Mouse (Mus musculus) left cerebral cortex, postnatal 10 days (tissue): ENCODE data around the gene Neurl4. TPM values are rescaled to one million over a fixed set of nuclear protein-coding genes. Genes with fewer than 3 reads are reported as not detected.
"Not testable (repeated sequence)": the region's sequence is repeated elsewhere in the genome, so short reads cannot be mapped to it uniquely, and the experiment has no call there.

ENCODE experiments used
- DNase-seq, 2 experiments: peaks; one replicate each; pipeline ENCODE4 v3.0.0; 2021 to 2022; ENCODE audit warnings: low spot score in 2 of 2, mixed read lengths in 1 of 2; ENCODE audit errors: extremely low spot score in 1 of 2
- intact Hi-C: fragments of 180-260 bp; cut with DNase I; formaldehyde crosslinking; loops from one replicate; pipeline ENCODE4 v1.15.1; 2025
- total RNA-seq, 2 experiments: library from RNA; stranded (reverse); gene quantifications; 2 replicates each; pipeline ENCODE4 v1.2.3; 2021

Neurl4 gene
- total RNA-seq, 2 experiments from 2014 or later, result 126 to 129 TPM

DNA sequence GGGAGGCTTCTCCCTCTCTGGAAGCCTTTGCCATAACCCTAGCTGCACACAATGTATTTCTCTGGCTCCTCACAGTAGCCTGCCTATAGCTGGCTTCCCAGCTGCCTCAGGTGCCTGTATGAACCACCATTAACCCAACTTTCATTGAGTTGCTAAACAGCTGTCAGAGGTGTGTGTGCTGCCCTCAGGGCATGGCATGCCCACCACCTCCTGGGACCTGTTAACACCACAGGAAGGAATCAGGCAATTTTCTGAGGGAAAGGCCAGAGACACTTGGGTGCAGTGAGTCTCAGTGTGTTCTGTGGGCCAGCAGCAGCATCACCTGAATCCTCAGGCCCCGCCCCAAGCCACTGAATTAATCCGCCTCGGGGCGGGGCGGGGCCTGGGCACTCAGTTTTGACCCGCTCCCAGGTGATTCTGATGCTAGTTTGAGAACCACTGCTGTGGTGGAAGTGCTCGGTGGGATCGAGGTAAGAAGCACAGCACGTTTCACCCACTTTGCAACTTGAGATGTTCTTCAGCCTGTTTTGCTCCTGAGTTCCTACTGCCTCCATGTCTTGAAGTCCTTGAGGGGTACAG is 37.6 kb downstream of the Neurl4 start:
- intact Hi-C loops, result loop anchor here (10.0 kb wide), 1 partner anchor 276 kb away; the partner anchor contains the start of gene Slc16a11
- DNase-seq, result no peak

- no peak for DNase-seq
- intact Hi-C loops, result loop anchor here (10.0 kb wide), 1 partner anchor 276 kb away; the partner anchor contains the start of gene Slc16a11
These were observed 38.3 kb downstream of the Neurl4 start for GRCm38 (mm10) chr11:69939181-69939580.

- DNase-seq, result no peak
- intact Hi-C loops, result loop anchor here (10.0 kb wide), 1 partner anchor 275 kb away; the partner anchor contains the start of gene Slc16a11
These were observed 38.9 kb downstream of the Neurl4 start for GRCm38 (mm10) chr11:69939731-69940130.

DNA sequence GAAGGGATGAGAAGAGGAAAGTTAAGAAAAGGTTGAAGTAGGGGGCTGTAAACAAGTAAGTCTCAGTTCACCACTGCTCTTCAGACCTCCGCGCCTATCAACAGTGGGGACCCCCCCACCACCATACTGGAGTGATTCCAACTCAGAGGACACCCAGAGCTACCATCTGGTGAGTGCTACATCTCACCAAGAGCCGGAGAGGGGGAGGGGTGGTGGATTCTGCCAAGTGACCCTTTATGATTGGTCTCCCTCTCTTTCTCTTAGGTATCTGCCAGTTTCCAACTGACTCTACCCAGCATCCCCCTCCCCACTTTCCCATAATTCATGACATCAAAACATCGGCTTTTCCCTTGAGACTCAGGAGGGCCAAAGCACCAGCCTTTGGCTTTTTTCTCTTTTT is 40.1 kb downstream of the Neurl4 start:
- intact Hi-C loops, result no loop called here
- DNase-seq, result no peak

- intact Hi-C loops, result no loop called here
- DNase-seq, result no peak
These were observed 44.3 kb downstream of the Neurl4 start for GRCm38 (mm10) chr11:69945216-69945615.

- DNase-seq, result no peak
- intact Hi-C loops, result no loop called here
These were observed 45.4 kb downstream of the Neurl4 start for GRCm38 (mm10) chr11:69945997-69946891.

GRCm38 (mm10) chr11:69947337-69948065 is 46.6 kb downstream of the Neurl4 start:
- DNase-seq, result peak in 1 of 2 experiments; percentile 47
- intact Hi-C loops, result loop anchor here (2.0 kb wide), 1 partner anchor 13 kb away; the partner anchor contains the start of gene Ybx2

DNA sequence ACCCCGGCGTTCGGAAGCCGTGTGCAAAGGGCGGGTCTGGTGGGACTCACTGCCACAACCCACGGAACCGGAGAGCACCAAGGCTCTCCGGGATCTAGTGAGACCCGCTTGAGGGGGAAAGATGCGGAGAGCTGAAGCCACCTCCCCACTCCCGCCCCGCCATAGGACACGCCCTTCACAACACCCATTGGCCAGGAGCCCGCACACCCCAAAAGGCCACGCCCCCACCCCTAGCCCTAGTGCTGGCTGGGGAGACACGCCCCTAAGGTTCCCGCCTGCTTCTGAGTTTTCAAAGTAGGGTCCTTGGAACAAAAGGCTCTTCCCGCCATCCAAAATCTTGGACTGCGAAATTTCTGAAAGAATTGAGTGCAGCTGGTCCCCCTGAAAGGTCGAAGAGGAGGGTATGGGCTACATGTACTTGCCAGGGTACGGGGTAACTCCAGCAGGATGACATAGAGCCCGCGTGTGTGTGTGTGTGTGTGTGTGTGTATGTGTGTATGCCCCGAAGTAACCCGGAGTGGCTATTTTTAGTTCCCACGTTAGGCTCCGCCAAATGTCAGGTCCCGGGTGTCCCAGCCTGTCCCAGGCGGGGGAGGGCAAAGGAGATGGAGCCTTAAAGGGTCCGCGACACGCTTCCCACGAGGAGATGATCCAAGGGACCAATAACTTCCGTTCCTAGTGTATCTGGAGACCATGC is 47.3 kb downstream of the Neurl4 start, which contains the start of gene Slc2a4:
TSS of gene Slc2a4 (minus strand) at position 123 of the 697 bp plus-strand sequence.
- intact Hi-C loops, result loop anchor here (2.0 kb wide), 1 partner anchor 13 kb away; the partner anchor contains the start of gene Ybx2
- peak; percentile 61 to 91 for DNase-seq

GRCm38 (mm10) chr11:69948763-69949150 is 47.9 kb downstream of the Neurl4 start:
- intact Hi-C loops, result loop anchor here (2.0 kb wide), 1 partner anchor 14 kb away; the partner anchor contains the start of gene Ybx2
- peak; percentile 66 to 85 for DNase-seq

DNA sequence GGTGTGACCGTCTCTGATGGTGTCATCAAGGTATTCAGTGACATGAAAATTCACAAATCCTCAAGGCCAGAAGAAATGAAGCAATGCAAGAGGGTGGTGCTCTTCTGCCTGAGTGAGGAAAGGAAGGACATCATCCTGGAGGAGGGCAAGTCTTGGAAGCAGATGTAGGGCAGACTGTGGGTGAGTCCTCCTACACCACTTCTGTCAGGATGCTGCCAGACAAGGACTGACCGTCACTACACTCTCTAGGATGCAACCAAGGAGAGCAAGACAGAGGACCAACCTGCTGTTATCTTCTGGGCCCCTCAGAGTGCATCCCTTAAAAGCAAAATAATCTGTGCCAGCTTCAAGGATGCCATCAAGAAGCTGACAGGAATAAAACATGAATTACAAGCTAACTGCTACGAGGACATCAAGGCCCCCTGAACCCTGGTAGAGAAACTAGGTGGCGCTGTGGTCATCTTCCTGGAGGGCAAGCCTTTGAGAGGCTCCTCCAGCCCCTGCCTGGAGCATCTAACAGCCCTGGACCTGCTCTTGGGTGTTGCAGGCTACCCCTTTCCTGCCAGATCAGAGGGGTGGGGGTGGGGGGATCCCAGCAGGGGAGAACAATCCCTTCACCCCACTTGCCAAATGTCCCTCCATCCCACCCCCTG is 50.1 kb downstream of the Neurl4 start:
- DNase-seq, result no peak
- intact Hi-C loops, result no loop called here

- intact Hi-C loops, result no loop called here
- DNase-seq, result no peak
These were observed 51.4 kb downstream of the Neurl4 start for GRCm38 (mm10) chr11:69952274-69952673.

DNA sequence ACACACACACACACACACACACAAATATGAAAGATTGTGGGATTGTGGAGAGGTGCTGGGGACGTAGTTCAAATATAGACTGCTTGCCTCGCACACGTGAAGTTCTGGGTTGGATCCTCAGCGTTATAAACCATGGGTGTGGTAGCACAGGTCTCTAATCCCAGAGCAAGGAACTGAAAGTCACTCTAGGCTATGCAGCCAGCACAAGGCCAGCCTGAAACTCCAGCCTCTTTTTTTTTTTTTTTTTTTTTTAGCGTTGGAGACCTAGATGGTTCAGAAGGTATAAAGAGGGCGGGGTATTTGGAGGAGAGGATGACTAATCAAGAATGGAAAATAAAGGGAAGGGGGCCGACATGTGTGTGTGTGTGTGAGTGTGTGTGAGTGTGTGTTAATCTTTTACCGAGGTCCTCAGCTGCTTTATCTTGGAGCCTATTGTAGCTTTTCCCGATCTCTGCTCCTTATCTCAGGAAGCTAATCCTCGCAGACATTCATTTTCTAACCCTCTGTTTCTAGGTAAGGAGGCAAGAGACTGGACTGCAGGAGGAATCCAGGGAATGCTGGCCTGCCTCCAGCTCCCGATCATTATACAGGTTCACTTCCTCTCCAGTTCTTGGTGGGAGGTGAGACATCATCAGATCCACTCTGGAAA is 52.5 kb downstream of the Neurl4 start:
- no peak for DNase-seq

DNA sequence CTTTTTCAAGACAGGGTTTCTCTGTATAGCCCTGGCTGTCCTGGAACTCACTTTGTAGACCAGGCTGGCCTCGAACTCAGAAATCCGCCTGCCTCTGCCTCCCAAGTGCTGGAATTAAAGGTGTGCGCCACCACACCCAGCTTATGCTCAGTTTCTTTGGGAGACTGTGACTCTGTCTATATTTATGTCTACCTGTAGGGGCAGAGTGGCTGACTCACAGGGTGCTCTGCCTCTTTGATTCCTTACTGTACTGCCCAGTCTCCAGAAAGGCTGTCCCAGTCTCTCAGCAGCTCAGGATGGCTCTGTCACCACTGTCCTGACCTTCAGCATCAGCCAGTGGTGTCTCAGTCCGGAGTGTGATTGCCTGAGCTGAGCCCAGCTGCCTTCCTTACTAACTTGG is 54.7 kb downstream of the Neurl4 start:
- DNase-seq, intact Hi-C loops: not testable (repeated sequence)

More for the DNA sequence above, 52.5 kb downstream of the Neurl4 start:
- intact Hi-C loops, result no loop called here

GRCm38 (mm10) chr11:69956218-69956617 is 55.3 kb downstream of the Neurl4 start:
- intact Hi-C loops, result no loop called here
- DNase-seq, result no peak

GRCm38 (mm10) chr11:69960616-69961015 is 59.7 kb downstream of the Neurl4 start:
- intact Hi-C loops, result no loop called here
- no peak for DNase-seq

DNA sequence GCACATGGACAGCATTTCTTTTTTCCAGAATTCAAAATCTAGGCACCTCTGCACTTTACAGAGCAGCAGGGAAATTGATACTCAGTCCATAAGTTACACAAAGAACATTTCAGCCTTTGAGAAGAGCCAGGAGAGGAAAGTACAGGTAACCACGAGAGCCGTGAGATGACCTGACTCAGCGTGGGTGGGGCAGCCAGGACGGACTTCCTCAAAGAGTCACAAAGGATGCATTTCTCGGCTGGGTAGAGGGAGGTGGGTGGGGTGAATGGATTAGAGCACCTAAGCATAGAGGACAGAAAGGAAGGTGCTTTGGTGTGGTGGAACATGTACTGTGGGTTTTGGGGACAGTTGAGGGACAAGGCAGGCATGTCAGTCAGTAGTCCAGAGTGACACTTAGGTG is 61.0 kb downstream of the Neurl4 start:
- DNase-seq, result no peak
- intact Hi-C loops, result no loop called here
